Mouse (Mus musculus) spleen, adult 2 months (tissue): ENCODE results near the gene Synm. TPM values are rescaled to one million over a fixed set of nuclear protein-coding genes. Genes with fewer than 3 reads are reported as not detected.

Experiments used
- DNase-seq, 2 experiments: peaks; one replicate each; pipeline versions ENCODE4 v3.0.0 to v3.0.0-alpha.2; 2012 to 2021; ENCODE audit warnings: low spot score in 2 of 2, low read depth in 1 of 2
- H3K27ac ChIP-seq: fragments of 200-500 bp; 2 replicates; pipeline ENCODE4 v1.5.1; 2012; ENCODE audit warnings: low read length, inconsistent platforms; ENCODE audit not compliant: insufficient read depth
- H3K27me3 ChIP-seq: fragments of 200-500 bp; 2 replicates; pipeline ENCODE4 v1.6.1; 2012; ENCODE audit warnings: mild to moderate bottlenecking, moderate library complexity, low read length, inconsistent platforms; ENCODE audit not compliant: control insufficient read depth, insufficient read depth
- H3K36me3 ChIP-seq: fragments of 200-500 bp; 2 replicates; pipeline ENCODE4 v1.6.1; 2012; ENCODE audit warnings: mild to moderate bottlenecking, low read length, inconsistent platforms; ENCODE audit not compliant: control insufficient read depth, insufficient read depth
- H3K4me1 ChIP-seq: fragments of 200-500 bp; 2 replicates; pipeline ENCODE4 v1.6.1; 2011; ENCODE audit warnings: inconsistent platforms; ENCODE audit not compliant: control insufficient read depth, insufficient read depth, insufficient read length
- H3K4me3 ChIP-seq: fragments of 200-500 bp; 2 replicates; pipeline ENCODE4 v1.5.1; 2011; ENCODE audit warnings: mild to moderate bottlenecking, inconsistent platforms; ENCODE audit not compliant: insufficient read depth, insufficient read length; ENCODE audit errors: extremely low read depth
- CTCF ChIP-seq: fragments of 200-500 bp; IDR thresholded peaks from 2 replicates; pipeline ENCODE4 v1.5.1; 2011; ENCODE audit warnings: mild to moderate bottlenecking, inconsistent platforms; ENCODE audit not compliant: insufficient read depth, insufficient read length, insufficient replicate concordance; ENCODE audit errors: extremely low read depth
- POLR2A ChIP-seq: fragments of 200-500 bp; IDR thresholded peaks from 2 replicates; pipeline ENCODE4 v1.6.1; 2011; ENCODE audit warnings: low read depth, low read length, inconsistent platforms
- WGBS: fragments of 180-500 bp; shearing (Covaris S2); methylation state at CpG from one replicate; pipeline ENCODE4 v1.1.7; 2018; 5-methylcytosine and 5-hydroxymethylcytosine counted together
- polyA plus RNA-seq: library from polyadenylated mRNA; depleted of rRNA; stranded (reverse); fragments of >200 nt; gene quantifications from 2 replicates; pipeline ENCODE4 v1.2.3, GENCODE M21; 2012

Synm gene
- polyA plus RNA-seq, 1 experiment, result 1.3 TPM

GRCm38 (mm10) chr7:67730431-67731110 lies 29.0 kb downstream of the Synm start:
- TF ChIP-seq POLR2A (no peak), CTCF (no peak)
- H3K4me1 ChIP-seq, result no peaks in the 10 kb centered on the region
- no peaks in the 10 kb centered on the region for H3K36me3 ChIP-seq
- no peak for DNase-seq
- H3K27ac ChIP-seq, result no peak overlapping the region
- H3K27me3 ChIP-seq, result no peaks in the 10 kb centered on the region
- no peak overlapping the region for H3K4me3 ChIP-seq
- WGBS, result 68% methylated on average over 5 of the region's 5 CpGs

GRCm38 (mm10) chr7:67728809-67729208 lies 30.7 kb downstream of the Synm start:
- no peak for DNase-seq

GRCm38 (mm10) chr7:67728203-67728602 lies 31.3 kb downstream of the Synm start:
- no peak overlapping the region for H3K27ac ChIP-seq
- H3K27me3 ChIP-seq, result no peaks in the 10 kb centered on the region
- WGBS, result 88% methylated on average over 4 of the region's 4 CpGs
- H3K36me3 ChIP-seq, result no peaks in the 10 kb centered on the region
- no peak for DNase-seq
- no peaks in the 10 kb centered on the region for H3K4me1 ChIP-seq
- H3K4me3 ChIP-seq, result no peak overlapping the region
- no peak for TF ChIP-seq POLR2A
- TF ChIP-seq CTCF, result no peak

More at GRCm38 (mm10) chr7:67728809-67729208, 30.7 kb downstream of the Synm start:
- no peak for TF ChIP-seq CTCF
- Histone ChIP-seq H3K4me1 (no peaks in the 10 kb centered on the region), H3K27ac (no peak overlapping the region), H3K27me3 (no peaks in the 10 kb centered on the region), H3K4me3 (no peak overlapping the region), H3K36me3 (no peaks in the 10 kb centered on the region)
- WGBS, result 92% methylated on average over 4 of the region's 4 CpGs

- Histone ChIP-seq H3K4me3 (no peak overlapping the region), H3K36me3 (no peaks in the 10 kb centered on the region), H3K4me1 (no peaks in the 10 kb centered on the region), H3K27ac (no peak overlapping the region), H3K27me3 (no peaks in the 10 kb centered on the region)
- DNase-seq, result no peak
- 91% methylated on average over 9 of the region's 9 CpGs for WGBS
- TF ChIP-seq POLR2A, result no peak
- TF ChIP-seq CTCF, result no peak
Observed at GRCm38 (mm10) chr7:67725016-67725415, 34.5 kb downstream of the Synm start.

GRCm38 (mm10) chr7:67724536-67724935 lies 35.0 kb downstream of the Synm start:
- Histone ChIP-seq H3K4me1 (no peaks in the 10 kb centered on the region), H3K27me3 (no peaks in the 10 kb centered on the region)
- 86% methylated on average over 4 of the region's 4 CpGs for WGBS

GRCm38 (mm10) chr7:67722163-67722562 lies 37.4 kb downstream of the Synm start:
- DNase-seq, result no peak
- H3K36me3 ChIP-seq, result no peaks in the 10 kb centered on the region
- no peak for TF ChIP-seq POLR2A
- TF ChIP-seq CTCF, result no peak
- no peak overlapping the region for H3K27ac ChIP-seq
- WGBS, result 81% methylated on average over 2 of the region's 2 CpGs
- H3K27me3 ChIP-seq, result no peaks in the 10 kb centered on the region
- no peaks in the 10 kb centered on the region for H3K4me1 ChIP-seq
- H3K4me3 ChIP-seq, result no peak overlapping the region

More at GRCm38 (mm10) chr7:67724536-67724935, 35.0 kb downstream of the Synm start:
- TF ChIP-seq POLR2A (no peak), CTCF (no peak)
- H3K4me3 ChIP-seq, result no peak overlapping the region
- DNase-seq, result no peak
- H3K27ac ChIP-seq, result no peak overlapping the region
- H3K36me3 ChIP-seq, result no peaks in the 10 kb centered on the region

- TF ChIP-seq POLR2A, result no peak
- TF ChIP-seq CTCF, result no peak
- H3K27ac ChIP-seq, result no peak overlapping the region
- no peaks in the 10 kb centered on the region for H3K27me3 ChIP-seq
- H3K36me3 ChIP-seq, result no peaks in the 10 kb centered on the region
- DNase-seq, result no peak
- no peak overlapping the region for H3K4me3 ChIP-seq
- 84% methylated on average over 8 of the region's 8 CpGs for WGBS
- H3K4me1 ChIP-seq, result no peaks in the 10 kb centered on the region
Observed at GRCm38 (mm10) chr7:67718804-67719203, 40.7 kb downstream of the Synm start.
